Mouse (Mus musculus): ENCODE data around the gene Sgsm1.

Gene Sgsm1

GRCm38 (mm10) chr5:113286048-113286447, 24.5 kb downstream of the Sgsm1 start:
- no peak for DNase-seq (ENCODE audit: low read depth, low spot score)

GRCm38 (mm10) chr5:113285541-113285940, 25.0 kb downstream of the Sgsm1 start:
- DNase-seq (ENCODE audit: low read depth, low spot score), result no peak

GRCm38 (mm10) chr5:113283726-113284125, 26.9 kb downstream of the Sgsm1 start:
- DNase-seq (ENCODE audit: low read depth, low spot score), result no peak

- DNase-seq (ENCODE audit: low read depth, low spot score), result no peak
These were observed 29.0 kb downstream of the Sgsm1 start for GRCm38 (mm10) chr5:113281557-113281956.

- DNase-seq (ENCODE audit: low read depth, low spot score), result peak; percentile 60
These were observed 30.3 kb downstream of the Sgsm1 start for GRCm38 (mm10) chr5:113280138-113280856.

- DNase-seq (ENCODE audit: low read depth, low spot score), result no peak
These were observed 34.7 kb downstream of the Sgsm1 start for GRCm38 (mm10) chr5:113275839-113276238.

GRCm38 (mm10) chr5:113271207-113271811, 39.3 kb downstream of the Sgsm1 start:
- DNase-seq (ENCODE audit: low read depth, low spot score), result peak; percentile 14

GRCm38 (mm10) chr5:113270043-113270442, 40.5 kb downstream of the Sgsm1 start:
- no peak for DNase-seq (ENCODE audit: low read depth, low spot score)

GRCm38 (mm10) chr5:113268246-113268645, 42.3 kb downstream of the Sgsm1 start:
- no peak for DNase-seq (ENCODE audit: low read depth, low spot score)

GRCm38 (mm10) chr5:113265637-113266036, 44.9 kb downstream of the Sgsm1 start:
- DNase-seq (ENCODE audit: low read depth, low spot score), result no peak

- no peak for DNase-seq (ENCODE audit: low read depth, low spot score)
These were observed 59.8 kb downstream of the Sgsm1 start for GRCm38 (mm10) chr5:113250806-113251205.

GRCm38 (mm10) chr5:113249263-113249930, 61.2 kb downstream of the Sgsm1 start:
- DNase-seq (ENCODE audit: low read depth, low spot score), result no peak

- no peak for DNase-seq (ENCODE audit: low read depth, low spot score)
These were observed 80.4 kb downstream of the Sgsm1 start for GRCm38 (mm10) chr5:113230196-113230595.

- DNase-seq (ENCODE audit: low read depth, low spot score), result peak; percentile 88
These were observed 83.9 kb downstream of the Sgsm1 start, which contains the start of gene Tmem211 for GRCm38 (mm10) chr5:113226632-113227102. TSS of gene Tmem211 (plus strand) at chr5:113226909.

- no peak for DNase-seq (ENCODE audit: low read depth, low spot score)
These were observed 84.7 kb downstream of the Sgsm1 start for GRCm38 (mm10) chr5:113225686-113226435.

- no peak for DNase-seq (ENCODE audit: low read depth, low spot score)
These were observed 85.3 kb downstream of the Sgsm1 start for GRCm38 (mm10) chr5:113225271-113225670.

- no peak for DNase-seq (ENCODE audit: low read depth, low spot score)
These were observed 86.7 kb downstream of the Sgsm1 start for GRCm38 (mm10) chr5:113223888-113224287.

GRCm38 (mm10) chr5:113221147-113221865, 89.3 kb downstream of the Sgsm1 start, which contains the start of gene 2900026A02Rik:
TSS of gene 2900026A02Rik (minus strand) at chr5:113221236.
- DNase-seq (ENCODE audit: low read depth, low spot score), result peak; percentile 54

GRCm38 (mm10) chr5:113220383-113221146, 90.0 kb downstream of the Sgsm1 start:
- no peak for DNase-seq (ENCODE audit: low read depth, low spot score)

GRCm38 (mm10) chr5:113219876-113220275, 90.7 kb downstream of the Sgsm1 start:
- DNase-seq (ENCODE audit: low read depth, low spot score), result no peak

All from embryo, embryonic 11.5 days (tissue).